Mouse (Mus musculus) frontal cortex, adult 2 months (tissue): ENCODE data around the gene Ralgps1. TPM values are rescaled to one million over a fixed set of nuclear protein-coding genes. Genes with fewer than 3 reads are reported as not detected.
A peak's percentile ranks its signal among the peaks of the same experiment; 100 is the strongest.
"Not testable (repeated sequence)": the region's sequence is repeated elsewhere in the genome, so short reads cannot be mapped to it uniquely, and the experiment has no call there.

Source experiments
- DNase-seq, 2 experiments: peaks; one replicate each; pipeline ENCODE4 v3.0.0; 2022; ENCODE audit warnings: low spot score in 1 of 2; ENCODE audit errors: extremely low spot score in 1 of 2
- polyA plus RNA-seq: library from polyadenylated mRNA; depleted of rRNA; stranded (reverse); fragments of >200 nt; gene quantifications from 2 replicates; pipeline ENCODE4 v1.2.3, GENCODE M21; 2012

Gene Ralgps1
- polyA plus RNA-seq, 1 experiment, result 63.9 TPM

- no peak for DNase-seq
Measured at GRCm38 (mm10) chr2:33156283-33156781, 215.0 kb downstream of the Ralgps1 start.

DNA sequence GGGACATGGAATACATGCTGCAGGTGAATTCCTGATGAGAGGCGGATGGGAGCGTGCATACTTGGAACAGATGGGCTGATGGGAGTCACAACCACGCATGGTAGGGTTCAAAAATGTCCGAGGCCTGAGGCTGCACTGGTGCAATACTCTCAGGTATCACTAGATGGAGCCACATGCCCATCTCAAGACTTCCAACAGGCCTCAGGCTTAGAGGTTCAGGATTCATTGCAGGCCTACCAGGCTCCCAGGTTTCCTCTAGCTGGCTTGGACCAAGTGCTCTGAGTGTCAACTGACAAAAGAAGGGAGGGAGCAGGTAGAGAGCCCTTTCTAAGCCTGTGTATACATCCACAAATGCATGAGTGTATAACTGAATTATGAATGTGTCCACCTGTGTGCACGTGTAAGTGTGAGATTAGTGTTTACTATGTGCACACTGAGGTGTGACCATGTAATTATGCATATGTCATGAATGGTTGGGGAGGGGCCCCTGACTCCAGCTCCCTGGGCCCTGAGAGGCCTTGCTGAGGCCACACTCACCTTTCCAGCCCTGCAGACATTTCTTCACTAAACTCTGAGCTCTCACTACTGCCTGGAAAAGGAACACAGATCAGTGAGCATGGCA, 216.4 kb downstream of the Ralgps1 start:
- peak; percentile 53 to 90 for DNase-seq

DNA sequence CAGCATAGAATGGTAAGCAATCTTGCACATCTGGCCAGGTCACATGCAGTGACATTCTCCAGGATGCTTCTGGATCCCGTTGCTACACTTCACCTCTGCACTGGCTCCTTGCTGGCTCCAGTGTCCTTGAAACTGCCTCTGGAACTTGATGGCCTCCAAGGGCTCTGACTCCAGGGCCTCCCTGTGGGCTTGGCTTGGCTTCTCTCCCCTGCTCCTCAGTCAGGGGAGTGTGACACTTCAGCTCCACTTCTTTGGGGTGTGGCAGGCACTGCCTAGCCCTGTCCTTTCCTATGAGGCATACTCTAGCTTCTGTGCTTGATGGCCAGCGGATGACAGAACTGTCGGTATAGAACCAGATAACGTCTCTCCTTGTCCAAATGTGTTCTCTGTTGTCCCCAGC, 224.3 kb downstream of the Ralgps1 start:
- no peak for DNase-seq

DNA sequence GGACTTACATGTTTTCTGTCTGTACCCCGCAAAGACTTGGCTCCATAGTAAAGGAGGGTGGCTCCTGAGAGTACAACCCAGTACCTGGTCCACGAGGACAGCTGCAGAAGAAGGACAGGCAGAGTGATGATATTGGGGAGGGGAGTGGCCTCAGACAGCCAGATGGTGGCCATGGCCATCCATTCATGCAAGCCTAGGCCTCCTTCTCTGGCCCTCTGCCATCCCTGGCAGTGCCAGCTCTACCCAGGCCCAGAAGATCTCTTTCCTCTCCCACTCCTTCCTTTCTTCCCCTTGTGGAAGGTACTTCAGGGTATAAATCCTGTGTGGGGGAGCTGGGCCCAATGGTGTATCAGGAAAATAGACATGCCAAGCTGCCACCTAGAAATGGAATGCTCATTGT, 228.0 kb downstream of the Ralgps1 start:
- no peak for DNase-seq

- DNase-seq, result no peak
Measured at GRCm38 (mm10) chr2:33138491-33138890, 232.8 kb downstream of the Ralgps1 start.

- DNase-seq, result no peak
Measured at GRCm38 (mm10) chr2:33137731-33138130, 233.6 kb downstream of the Ralgps1 start.

GRCm38 (mm10) chr2:33137244-33137643, 234.0 kb downstream of the Ralgps1 start:
- DNase-seq, result no peak

- no peak for DNase-seq
Measured at GRCm38 (mm10) chr2:33136366-33136765, 234.9 kb downstream of the Ralgps1 start.

GRCm38 (mm10) chr2:33134766-33135490, 236.4 kb downstream of the Ralgps1 start:
- no peak for DNase-seq

GRCm38 (mm10) chr2:33132306-33132705, 239.0 kb downstream of the Ralgps1 start:
- DNase-seq, result no peak

DNA sequence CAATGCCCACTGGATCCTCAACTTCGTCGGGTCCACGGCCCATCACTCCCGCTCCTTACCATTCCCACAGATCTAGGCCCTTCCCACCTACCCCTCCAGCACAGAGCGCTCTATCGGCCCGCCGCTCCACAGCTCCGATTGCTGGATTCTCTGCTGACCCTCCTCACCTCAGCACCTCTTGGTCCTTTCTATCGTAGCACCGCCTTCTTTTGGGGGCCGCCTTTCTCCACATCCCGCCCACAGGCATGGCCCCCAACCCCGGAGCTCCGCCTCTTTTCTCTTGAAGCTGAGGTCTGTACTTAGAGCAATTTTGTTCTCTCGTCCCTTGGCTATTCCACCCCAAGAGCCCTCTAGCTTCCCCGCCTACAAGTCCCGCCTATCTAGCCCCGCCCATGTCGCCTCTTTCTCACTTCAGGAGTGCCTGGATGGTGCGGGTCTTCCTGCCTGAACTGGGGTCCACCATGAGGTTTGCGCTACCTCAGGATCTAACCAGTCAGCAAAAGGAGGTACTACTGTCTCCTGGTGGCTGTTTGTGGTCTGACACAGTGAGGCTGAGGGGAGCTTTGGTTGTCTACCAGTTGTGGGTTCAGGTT, 239.7 kb downstream of the Ralgps1 start, which contains the start of gene Garnl3:
Gene Garnl3, minus strand, starts transcription at position 155 of the 593 bp plus-strand sequence.
- DNase-seq, result peak; percentile 65 to 68

DNA sequence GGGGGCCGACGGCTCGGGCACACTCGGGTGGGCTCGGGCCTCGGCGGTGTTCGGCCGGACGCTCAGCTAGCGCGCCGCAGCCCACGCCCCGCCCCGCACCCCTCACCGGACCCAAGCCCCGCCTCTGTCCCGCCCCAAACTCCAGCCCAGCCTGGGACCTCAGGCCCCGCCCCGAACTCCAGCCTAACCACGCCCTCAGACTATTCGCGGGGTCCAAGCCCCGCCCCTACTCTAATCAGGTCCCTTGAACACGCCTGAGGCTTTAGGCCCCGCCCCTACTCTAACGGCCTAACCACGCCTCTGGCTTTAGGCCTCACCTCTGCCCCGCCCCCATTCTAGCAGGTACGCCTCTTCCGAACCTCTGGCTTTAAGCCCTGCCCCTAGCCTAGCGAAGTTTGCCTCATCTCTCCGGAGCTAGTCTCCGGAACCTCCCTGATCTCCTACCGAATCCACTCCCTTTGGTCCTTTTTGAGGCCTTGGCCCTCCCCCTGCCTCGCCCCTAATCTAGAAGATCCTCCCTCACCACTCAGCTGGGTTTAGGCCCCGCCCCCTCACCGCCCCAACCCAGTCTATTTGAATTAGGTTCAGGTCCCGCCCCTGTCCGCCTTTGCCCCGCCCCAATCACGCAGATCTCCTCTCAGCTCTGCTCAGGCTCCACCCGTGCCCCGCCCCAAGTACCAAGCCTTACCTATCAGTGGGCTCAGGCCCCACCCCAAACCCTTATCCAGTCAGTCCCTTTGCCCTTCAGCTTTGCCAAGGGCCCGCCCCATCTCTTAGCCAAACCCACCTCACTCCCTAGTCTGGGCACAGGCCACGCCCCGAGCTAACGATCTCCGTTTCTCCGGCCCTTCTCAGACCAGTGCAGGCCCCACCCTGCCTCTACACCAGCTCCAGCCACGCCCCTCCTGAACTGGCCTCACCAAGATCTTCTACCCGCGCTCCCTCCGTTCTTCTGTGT, 240.5 kb downstream of the Ralgps1 start:
- peak; percentile 94 to 96 for DNase-seq

DNA sequence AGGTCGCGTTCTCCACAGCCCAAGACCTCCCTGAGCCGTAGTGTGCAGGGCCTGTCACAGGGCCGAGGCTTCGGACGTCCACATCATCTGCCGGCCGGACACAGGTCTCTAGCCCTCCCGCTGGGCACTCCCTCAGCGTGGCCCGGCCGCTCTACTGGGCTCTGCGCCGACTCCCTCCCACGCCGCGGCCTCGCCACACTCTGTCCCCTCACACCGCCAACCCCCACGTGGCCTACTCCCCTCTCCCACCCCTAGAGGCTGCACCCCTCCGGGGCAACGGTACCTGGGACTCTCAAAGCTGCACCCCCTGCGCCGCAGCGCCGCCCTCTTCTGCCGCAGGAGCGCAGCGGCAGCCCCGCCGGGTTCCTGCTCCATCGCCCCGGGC, 241.2 kb downstream of the Ralgps1 start:
- peak in 1 of 2 experiments; percentile 36 for DNase-seq

DNA sequence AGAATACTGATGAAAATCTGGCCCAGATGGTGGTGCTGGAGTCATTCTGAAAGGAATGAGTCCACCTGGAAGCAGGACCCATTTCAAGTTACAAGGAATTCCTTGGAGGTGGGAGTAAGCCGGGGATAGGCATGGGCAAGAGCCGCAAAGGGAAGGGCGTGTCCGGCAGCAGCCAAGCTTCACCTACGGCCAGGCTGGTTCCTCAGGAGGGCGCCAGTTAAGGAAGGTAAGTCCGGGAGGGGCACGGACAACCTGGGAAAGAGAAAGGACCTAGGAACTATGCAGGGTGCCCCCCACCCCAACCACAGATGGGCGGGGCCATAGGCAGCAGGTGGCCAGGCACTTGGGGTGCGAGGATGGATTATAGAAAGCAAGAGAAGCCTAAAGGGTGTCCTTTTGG, 241.6 kb downstream of the Ralgps1 start:
- no peak for DNase-seq

DNA sequence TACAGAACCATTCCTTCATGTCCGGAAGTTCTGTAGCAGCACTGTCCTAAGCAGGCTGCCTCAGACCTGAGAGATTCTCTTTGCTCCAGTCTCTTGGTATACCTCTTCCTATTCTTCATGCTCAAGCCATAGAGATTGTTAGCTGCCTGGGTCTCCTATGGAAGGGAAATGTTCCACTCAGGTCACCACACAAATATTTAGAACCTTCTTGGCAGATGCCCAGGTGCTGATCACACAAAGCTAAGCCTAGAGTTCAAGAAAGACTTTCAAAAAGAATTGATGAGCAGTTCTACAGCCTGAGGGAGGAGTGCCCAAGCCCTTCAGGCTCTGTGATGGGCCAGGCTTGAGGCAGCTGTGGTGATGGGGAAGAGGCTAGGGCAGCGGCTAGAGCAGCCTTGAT, 242.3 kb downstream of the Ralgps1 start:
- no peak for DNase-seq

GRCm38 (mm10) chr2:33127271-33127670, 244.0 kb downstream of the Ralgps1 start:
- DNase-seq, result no peak

DNA sequence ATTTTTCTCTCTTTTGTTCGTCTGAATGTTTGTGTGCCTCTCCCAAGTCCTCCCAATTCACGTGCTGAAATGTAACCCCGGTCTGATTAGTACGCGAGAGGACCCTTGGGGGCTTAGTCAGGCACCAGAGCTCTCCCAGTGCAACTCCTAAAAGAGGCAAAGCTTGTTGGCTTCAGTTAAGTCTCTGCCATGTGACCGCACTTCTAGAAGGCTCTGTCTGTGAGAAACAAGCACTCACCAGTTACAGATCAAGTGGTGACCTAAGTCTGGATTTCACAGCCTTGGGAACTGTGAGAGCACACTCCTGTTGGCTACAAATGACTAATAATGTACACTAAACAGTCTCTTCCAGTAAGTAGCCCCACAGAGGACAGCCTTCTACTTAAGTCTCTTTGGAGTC, 248.4 kb downstream of the Ralgps1 start:
- no peak for DNase-seq

- no peak for DNase-seq
Measured at GRCm38 (mm10) chr2:33100536-33100935, 270.8 kb downstream of the Ralgps1 start.

DNA sequence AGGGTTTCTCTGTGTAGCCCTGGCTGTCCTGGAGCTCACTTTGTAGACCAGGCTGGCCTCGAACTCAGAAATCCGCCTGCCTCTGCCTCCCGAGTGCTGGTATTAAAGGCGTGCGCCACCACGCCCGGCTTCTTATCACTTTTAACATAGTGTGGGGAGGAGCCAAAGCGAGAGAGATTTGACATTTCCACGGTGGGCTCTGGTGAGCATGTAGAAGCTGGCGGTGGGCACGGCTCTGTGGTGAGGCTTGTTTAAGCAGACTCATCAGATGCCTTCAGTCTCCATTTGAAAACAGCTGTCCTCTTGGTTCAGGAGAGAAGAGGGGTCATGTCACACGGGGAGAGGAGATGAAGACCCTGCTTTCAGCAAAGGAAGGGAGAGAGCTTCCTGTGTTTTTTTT, 274.0 kb downstream of the Ralgps1 start:
- DNase-seq, result not testable (repeated sequence)

GRCm38 (mm10) chr2:33095221-33095671, 276.0 kb downstream of the Ralgps1 start:
- DNase-seq, result peak in 1 of 2 experiments; percentile 69
